In genomic region chr19:47363086-47363668, GRCm38 (mm10) we compare ENCODE assay signal across 21 mouse cellular contexts.
A peak's percentile ranks its signal among the peaks of the same experiment; 100 is the strongest.
DNase-seq lines count a peak whose midpoint lies in the region; ATAC-seq lines count a peak whose summit lies in the region.
"Had no signal": no experiment of that assay in that cellular context is flagged by ENCODE, and none has a peak within 500 bp of the region (broad histone marks: within the 10 kb centered on the region; RNA-seq: fewer than 3 reads in every experiment).

No protein-coding gene starts in this region.

- H3K27me3 ChIP-seq in hindbrain, embryonic 16.5 days (replicated peaks; ENCODE audit: control insufficient read depth, insufficient read depth, low read length): no peaks in the 10 kb centered on the region
- H3K27me3 ChIP-seq in hindbrain, embryonic 14.5 days (ENCODE audit: control insufficient read depth, insufficient read depth, low read length): no peaks in the 10 kb centered on the region
- H3K27me3 ChIP-seq: forebrain, embryonic 12.5 days; hindbrain, embryonic 15.5 days; liver, embryonic 13.5 days; lung, embryonic 15.5 days; midbrain, embryonic 13.5 days; neural tube, embryonic 12.5 days; stomach, embryonic 15.5 days had no signal

- H3K27ac ChIP-seq in hindbrain, embryonic 16.5 days (ENCODE audit: low read depth, low read length): no peak overlapping the region
- H3K27ac ChIP-seq in hindbrain, embryonic 14.5 days: no peak overlapping the region
- H3K27ac ChIP-seq: forebrain, embryonic 12.5 days; hindbrain, embryonic 15.5 days; liver, embryonic 13.5 days; lung, embryonic 15.5 days; macrophage; midbrain, embryonic 13.5 days; neural tube, embryonic 12.5 days; stomach, embryonic 15.5 days had no signal

- no peak overlapping the region for H3K4me3 ChIP-seq in hindbrain, embryonic 16.5 days (ENCODE audit: low read length)
- H3K4me3 ChIP-seq in hindbrain, embryonic 14.5 days (replicated peaks; ENCODE audit: low read length): no peak overlapping the region
- H3K4me3 ChIP-seq: forebrain, embryonic 12.5 days; hindbrain, embryonic 15.5 days; liver, embryonic 13.5 days; lung, embryonic 15.5 days; midbrain, embryonic 13.5 days; neural tube, embryonic 12.5 days; stomach, embryonic 15.5 days had no signal

- peaks cover 4% of the 10 kb centered on the region; the same call in 1 of the 2 replicates for H3K4me1 ChIP-seq in hindbrain, embryonic 16.5 days (ENCODE audit: control insufficient read depth, insufficient read depth, low read depth, low read length)
- no peaks in the 10 kb centered on the region; the same call in 1 of the 2 replicates for H3K4me1 ChIP-seq in hindbrain, embryonic 14.5 days (replicated peaks; ENCODE audit: control insufficient read depth, insufficient read depth, low read length)

- 0 out of 2 replicates have a peak, but pooled peaks have one; percentile 19 for ATAC-seq in hindbrain, embryonic 16.5 days
- no peak for ATAC-seq in hindbrain, embryonic 14.5 days (ENCODE audit: low FRiP score)
- ATAC-seq: CD4-positive, CD25-positive, alpha-beta regulatory T cell, adult 4 months; midbrain, embryonic 13.5 days had no signal

- H3K9me3 ChIP-seq in hindbrain, embryonic 16.5 days (ENCODE audit: control insufficient read depth, low read length): no peaks in the 10 kb centered on the region
- H3K9me3 ChIP-seq in hindbrain, embryonic 14.5 days (ENCODE audit: control insufficient read depth, low read length): no peaks in the 10 kb centered on the region
- H3K9me3 ChIP-seq: forebrain, embryonic 12.5 days; G1E; hindbrain, embryonic 15.5 days; liver, embryonic 13.5 days; lung, embryonic 15.5 days; midbrain, embryonic 13.5 days; neural tube, embryonic 12.5 days; stomach, embryonic 15.5 days had no signal

- DNase-seq in adrenal gland, adult (ENCODE audit: inconsistent age in 2 of 2, low spot score in 1 of 2): peak; percentile 73 to 80
- DNase-seq in adrenal gland, adult 8-10 months: no peak
- DNase-seq in hindbrain, embryonic 14.5 days (ENCODE audit: low spot score): no peak
- peak; percentile 46 to 56 for DNase-seq in adrenal gland, postnatal 36 days
- peak; percentile 69 for DNase-seq in gonadal fat pad, adult 2 months (ENCODE audit: low read depth)
- no peak for DNase-seq in c-Kit-positive CD71-positive TER-119-positive erythroid progenitor cells, embryonic 14.5 days (ENCODE audit: low spot score)
- DNase-seq in cerebellum, postnatal 14 days: no peak
- DNase-seq: cerebellum, postnatal 25 days; gastrocnemius, postnatal 25 days; kidney, adult 9 months; liver, embryonic 13.5 days had no signal

- H3K36me3 ChIP-seq in hindbrain, embryonic 16.5 days (ENCODE audit: control insufficient read depth, insufficient read depth, low read length): no peaks in the 10 kb centered on the region
- H3K36me3 ChIP-seq in hindbrain, embryonic 14.5 days (replicated peaks; ENCODE audit: control insufficient read depth, insufficient read depth): no peaks in the 10 kb centered on the region
- H3K36me3 ChIP-seq: G1E; hindbrain, embryonic 15.5 days; lung, embryonic 15.5 days; midbrain, embryonic 13.5 days had no signal

- 44% methylated on average over 9 of the region's 9 CpGs for WGBS in hindbrain, embryonic 16.5 days
- WGBS in hindbrain, embryonic 14.5 days: 35% methylated on average over 9 of the region's 9 CpGs

- H3K4me2 ChIP-seq in hindbrain, embryonic 16.5 days (ENCODE audit: low read length): no peak overlapping the region
- no peak overlapping the region for H3K4me2 ChIP-seq in hindbrain, embryonic 14.5 days (replicated peaks)
- H3K4me2 ChIP-seq: forebrain, embryonic 12.5 days; hindbrain, embryonic 15.5 days; liver, embryonic 13.5 days; lung, embryonic 15.5 days; midbrain, embryonic 13.5 days; neural tube, embryonic 12.5 days; stomach, embryonic 15.5 days had no signal

- H3K9ac ChIP-seq in hindbrain, embryonic 16.5 days (ENCODE audit: low read depth, low read length): no peak overlapping the region
- H3K9ac ChIP-seq in hindbrain, embryonic 14.5 days: no peak overlapping the region
- H3K9ac ChIP-seq: forebrain, embryonic 12.5 days; hindbrain, embryonic 15.5 days; liver, embryonic 13.5 days; lung, embryonic 15.5 days; midbrain, embryonic 13.5 days; neural tube, embryonic 12.5 days; stomach, embryonic 15.5 days had no signal

Comparison
In these comparisons a context has a peak if more than half of its experiments do, and no peak if none do; other contexts are left out.
1. DNase-seq: peak in adrenal gland, adult (2 of 2), adrenal gland, postnatal 36 days (2 of 2) and gonadal fat pad, adult 2 months (single experiment); none in adrenal gland, adult 8-10 months (single experiment), hindbrain, embryonic 14.5 days (single experiment), c-Kit-positive CD71-positive TER-119-positive erythroid progenitor cells, embryonic 14.5 days (single experiment) and cerebellum, postnatal 14 days (0 of 2).